Mouse (Mus musculus): Measurements from ENCODE around the gene Nfe2l2.

DNA sequence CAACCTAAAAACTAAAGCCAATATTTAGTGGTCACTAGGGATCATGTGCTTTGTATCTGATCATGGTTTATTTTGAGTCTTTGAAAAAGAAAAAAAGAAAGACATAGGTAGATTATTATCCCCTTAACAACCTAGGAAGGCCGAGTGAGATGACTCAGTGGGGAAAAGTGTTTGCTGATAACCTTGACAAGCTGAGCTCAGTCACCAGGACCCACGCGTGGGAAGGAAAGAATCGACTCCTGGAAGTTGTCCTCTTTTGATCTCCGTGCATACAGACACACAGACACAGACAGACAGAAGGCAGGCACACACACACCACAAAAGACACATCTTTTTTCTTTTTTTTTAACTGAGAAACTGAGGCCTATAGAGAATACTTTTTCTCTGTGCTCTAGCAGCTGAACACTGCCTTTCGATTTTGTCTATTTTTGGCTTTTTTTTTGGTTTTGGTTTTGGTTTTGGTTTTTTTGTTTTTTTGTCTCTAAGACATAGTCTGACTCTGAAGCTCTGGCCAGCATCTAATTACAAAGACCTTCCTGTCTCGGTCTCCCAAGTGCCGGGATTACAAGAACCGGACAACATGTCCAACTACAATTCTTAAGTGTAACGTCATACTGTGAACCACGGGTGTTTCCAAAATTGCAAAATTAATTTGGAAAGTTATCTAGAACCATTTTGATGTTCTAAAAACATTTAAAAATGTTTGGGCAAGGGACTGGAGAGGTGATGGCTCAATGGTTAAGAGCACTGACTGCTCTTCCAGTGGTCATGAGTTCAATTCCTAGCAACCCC, 16.0 kb upstream of the Nfe2l2 start:
- no peak for TF ChIP-seq CTCF (IDR thresholded peaks at IDR 0.05; ENCODE audit: low read depth, low read length)
- no peak for TF ChIP-seq POLR2A (IDR thresholded peaks at IDR 0.05; ENCODE audit: extremely low read depth, insufficient read depth, low read length)
